Mouse (Mus musculus) intestine, embryonic 16.5 days (tissue): ENCODE data around the gene Garnl3. TPM values are rescaled to one million over a fixed set of nuclear protein-coding genes. Genes with fewer than 3 reads are reported as not detected.

ENCODE experiments used
- ATAC-seq: fragments of 200-750 bp; cut with Nextera tagmentation; 2 replicates; pipeline ENCODE4 v1.8.0; 2017; ENCODE audit warnings: moderate TSS enrichment, moderate library complexity
- H3K27ac ChIP-seq: fragments of 300-500 bp; sonication (generic); 2 replicates; pipeline ENCODE4 v1.5.1; 2014; ENCODE audit warnings: mild to moderate bottlenecking, low read length
- H3K27me3 ChIP-seq: fragments of 300-500 bp; sonication (generic); replicated peaks from 2 replicates; pipeline ENCODE4 v1.6.1; 2014; ENCODE audit warnings: low read length, control low read depth, mixed read lengths; ENCODE audit not compliant: control insufficient read depth, insufficient read depth
- H3K36me3 ChIP-seq: fragments of 300-500 bp; sonication (generic); 2 replicates; pipeline ENCODE4 v1.6.1; 2014; ENCODE audit warnings: low read length, control low read depth; ENCODE audit not compliant: control insufficient read depth, insufficient read depth
- H3K4me1 ChIP-seq: fragments of 300-500 bp; sonication (generic); 2 replicates; pipeline ENCODE4 v1.6.1; 2014; ENCODE audit warnings: low read length, control low read depth, mixed read lengths; ENCODE audit not compliant: control insufficient read depth, insufficient read depth
- H3K4me2 ChIP-seq: fragments of 300-500 bp; sonication (generic); 2 replicates; pipeline ENCODE4 v1.6.1; 2014; ENCODE audit warnings: low read depth, low read length, control low read depth
- H3K4me3 ChIP-seq: fragments of 300-500 bp; sonication (generic); 2 replicates; pipeline ENCODE4 v1.5.1; 2014; ENCODE audit warnings: mild to moderate bottlenecking, low read length
- H3K9ac ChIP-seq: fragments of 300-500 bp; sonication (generic); 2 replicates; pipeline ENCODE4 v1.6.1; 2014; ENCODE audit warnings: low read depth, low read length
- H3K9me3 ChIP-seq: fragments of 300-500 bp; sonication (generic); 2 replicates; pipeline ENCODE4 v1.6.1; 2016; ENCODE audit warnings: low read length, control low read depth; ENCODE audit not compliant: control insufficient read depth
- WGBS: fragments of 180-500 bp; shearing (Covaris S2); extraction: QIAGEN DNeasy Blood & Tissue Kit; methylation state at CpG from one replicate; pipeline ENCODE4 v1.1.7; 2014; 5-methylcytosine and 5-hydroxymethylcytosine counted together
- polyA plus RNA-seq: library from polyadenylated mRNA; unstranded; fragments of >200 nt; fragmentation: Nextera tagmentation; extraction: Ambion mirVana; gene quantifications from 2 replicates; pipeline ENCODE4 v1.2.1, GENCODE M21; 2015

Garnl3 gene
- polyA plus RNA-seq, 1 experiment from 2014 or later = 10.2 TPM

DNA sequence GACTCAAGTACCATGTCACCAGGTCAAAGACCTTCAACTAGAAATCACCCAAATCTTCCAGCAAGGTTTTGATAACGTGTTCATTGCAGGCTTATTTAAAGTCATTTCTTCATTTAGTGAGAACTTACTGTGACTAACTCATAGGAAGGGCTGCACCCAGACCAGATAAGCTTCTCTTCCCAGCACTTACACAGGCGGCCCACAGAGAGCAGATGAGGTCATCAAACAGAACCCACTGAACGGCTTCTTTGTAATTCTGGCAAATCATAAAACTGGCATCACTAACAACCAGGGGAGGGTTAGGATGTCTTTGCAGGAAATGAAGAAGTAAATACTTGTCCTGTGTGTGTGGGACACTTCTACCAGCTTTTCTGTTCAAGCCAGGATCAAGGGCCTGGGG, 84.1 kb downstream of the Garnl3 start:
- WGBS = 37% methylated on average over 3 of the region's 3 CpGs
- Histone ChIP-seq H3K9ac (no peak overlapping the region), H3K9me3 (no peaks in the 10 kb centered on the region), H3K27me3 (no peaks in the 10 kb centered on the region), H3K4me1 (no peaks in the 10 kb centered on the region), H3K27ac (no peak overlapping the region), H3K4me3 (no peak overlapping the region), H3K36me3 (no peaks in the 10 kb centered on the region), H3K4me2 (no peak overlapping the region)
- ATAC-seq = no peak

DNA sequence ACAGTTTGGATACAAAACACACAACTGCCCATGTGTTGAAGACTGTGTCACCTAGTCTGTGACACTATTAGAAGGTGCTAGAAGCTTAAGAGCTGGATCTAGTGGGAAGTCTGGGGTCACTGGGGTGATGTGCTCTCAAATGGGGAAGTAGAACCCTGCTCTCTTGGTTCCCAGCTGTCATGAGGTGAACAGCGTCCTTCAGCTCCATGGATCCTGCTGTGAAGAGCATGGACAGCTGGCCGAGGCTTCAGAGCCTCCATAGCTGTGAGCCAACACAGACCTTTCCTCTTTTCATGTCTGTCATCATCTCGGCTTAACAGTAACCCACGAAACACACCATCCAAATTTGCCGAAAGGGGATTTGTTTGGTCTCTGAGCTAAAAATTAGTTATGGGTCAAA, 84.5 kb downstream of the Garnl3 start:
- H3K4me1 ChIP-seq = no peaks in the 10 kb centered on the region
- no peak overlapping the region for H3K9ac ChIP-seq
- H3K36me3 ChIP-seq = no peaks in the 10 kb centered on the region
- no peak for ATAC-seq
- 72% methylated on average over 5 of the region's 5 CpGs for WGBS
- H3K27me3 ChIP-seq = no peaks in the 10 kb centered on the region
- no peaks in the 10 kb centered on the region for H3K9me3 ChIP-seq
- no peak overlapping the region for H3K4me3 ChIP-seq
- no peak overlapping the region for H3K4me2 ChIP-seq
- no peak overlapping the region for H3K27ac ChIP-seq

DNA sequence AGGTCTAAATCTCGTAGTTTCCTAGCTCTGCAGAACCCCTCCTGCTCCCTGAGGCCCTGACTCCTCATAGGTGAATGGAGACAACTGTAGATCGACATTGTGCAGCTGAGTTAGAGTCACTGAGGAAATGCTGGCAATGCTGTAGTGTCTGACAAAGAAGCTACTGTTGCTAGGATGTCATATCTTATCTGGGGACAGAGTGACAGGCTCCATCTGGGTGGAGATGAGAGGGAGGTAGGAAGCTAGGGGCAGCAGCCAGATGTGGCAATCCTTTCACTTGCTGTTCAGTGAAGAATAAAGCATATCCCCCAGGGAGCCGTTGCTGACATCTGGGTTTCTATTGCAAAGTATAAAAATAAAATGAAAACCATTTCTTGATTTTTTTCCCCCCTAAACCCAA, 85.6 kb downstream of the Garnl3 start:
- no peak overlapping the region for H3K27ac ChIP-seq
- no peak overlapping the region for H3K4me2 ChIP-seq
- ATAC-seq = no peak
- H3K9me3 ChIP-seq = no peaks in the 10 kb centered on the region
- H3K36me3 ChIP-seq = no peaks in the 10 kb centered on the region
- WGBS = 65% methylated on average over 3 of the region's 3 CpGs
- H3K27me3 ChIP-seq = no peaks in the 10 kb centered on the region
- H3K9ac ChIP-seq = no peak overlapping the region
- no peak overlapping the region for H3K4me3 ChIP-seq
- no peaks in the 10 kb centered on the region for H3K4me1 ChIP-seq

DNA sequence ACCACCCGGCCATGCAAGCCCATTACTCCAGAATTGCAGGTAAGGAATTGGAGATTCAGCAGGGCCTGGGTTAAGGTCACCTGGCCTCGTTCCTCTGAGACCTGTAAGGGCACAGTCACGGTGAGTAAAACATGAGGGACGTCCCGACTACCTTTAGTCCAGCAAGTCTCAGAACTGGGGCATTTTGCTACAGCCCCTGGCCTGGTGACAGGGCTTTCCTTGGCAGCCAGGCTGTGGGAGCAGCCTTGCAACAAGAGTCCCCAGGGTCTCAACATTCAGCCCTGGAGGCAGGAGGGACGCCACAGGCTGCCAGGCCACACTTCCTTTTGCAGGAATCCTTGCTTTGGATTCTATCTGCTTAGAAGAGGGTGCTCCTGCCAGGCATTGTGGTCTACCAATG, 88.7 kb downstream of the Garnl3 start:
- 73% methylated on average over 6 of the region's 6 CpGs for WGBS
- H3K4me2 ChIP-seq = no peak overlapping the region
- H3K4me3 ChIP-seq = no peak overlapping the region
- no peaks in the 10 kb centered on the region for H3K9me3 ChIP-seq
- no peaks in the 10 kb centered on the region for H3K4me1 ChIP-seq
- no peaks in the 10 kb centered on the region for H3K27me3 ChIP-seq
- H3K36me3 ChIP-seq = no peaks in the 10 kb centered on the region
- no peak for ATAC-seq
- H3K27ac ChIP-seq = no peak overlapping the region
- no peak overlapping the region for H3K9ac ChIP-seq

DNA sequence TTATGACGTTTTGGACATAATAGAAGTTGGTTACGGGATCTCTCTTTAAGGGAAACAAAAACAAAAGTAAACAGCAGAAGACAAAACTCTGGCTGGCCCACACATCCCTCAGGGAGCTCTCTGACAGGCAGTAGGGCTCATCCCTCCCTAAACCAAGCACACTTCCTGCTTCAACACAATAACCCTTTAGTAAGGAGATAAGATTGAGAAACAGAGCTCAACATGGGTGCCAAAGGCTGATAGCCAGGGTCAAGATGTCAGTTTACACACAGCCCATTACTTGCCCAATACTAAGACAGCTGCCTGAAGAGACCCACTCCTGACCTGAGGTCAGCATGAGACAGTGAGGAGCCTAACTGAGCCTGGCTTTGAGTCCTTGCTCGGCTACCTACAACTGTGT, 89.9 kb downstream of the Garnl3 start:
- H3K27me3 ChIP-seq = no peaks in the 10 kb centered on the region
- WGBS = 32% methylated on average over 3 of the region's 3 CpGs
- no peaks in the 10 kb centered on the region for H3K9me3 ChIP-seq
- no peak overlapping the region for H3K4me2 ChIP-seq
- H3K27ac ChIP-seq = no peak overlapping the region
- ATAC-seq = no peak
- no peaks in the 10 kb centered on the region for H3K4me1 ChIP-seq
- no peak overlapping the region for H3K9ac ChIP-seq
- no peaks in the 10 kb centered on the region for H3K36me3 ChIP-seq
- no peak overlapping the region for H3K4me3 ChIP-seq

DNA sequence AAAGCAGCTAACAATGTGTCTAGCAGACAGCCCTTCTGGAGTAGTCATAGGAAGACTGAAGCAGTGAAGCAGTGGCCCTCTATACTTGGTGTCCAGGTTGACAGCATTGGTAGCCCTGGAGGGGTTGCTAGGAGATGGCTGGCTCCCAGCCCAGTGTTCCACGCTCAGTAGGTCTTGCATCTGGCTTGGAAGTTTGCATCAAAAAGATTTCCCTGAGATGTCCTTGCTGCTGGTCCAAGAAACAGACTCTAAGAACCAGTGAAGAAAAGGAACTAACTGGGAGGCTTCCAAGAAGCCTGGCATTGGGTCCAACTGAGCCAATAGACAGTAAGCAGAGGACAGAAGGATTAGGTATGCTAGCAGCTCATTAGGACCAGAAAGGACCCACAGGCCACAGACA, 94.0 kb downstream of the Garnl3 start:
- Histone ChIP-seq H3K4me1 (no peaks in the 10 kb centered on the region), H3K9ac (no peak overlapping the region), H3K36me3 (no peaks in the 10 kb centered on the region), H3K27me3 (no peaks in the 10 kb centered on the region), H3K4me3 (no peak overlapping the region), H3K4me2 (no peak overlapping the region), H3K9me3 (no peaks in the 10 kb centered on the region), H3K27ac (no peak overlapping the region)
- 73% methylated on average over 1 of the region's 1 CpGs for WGBS
- no peak for ATAC-seq

DNA sequence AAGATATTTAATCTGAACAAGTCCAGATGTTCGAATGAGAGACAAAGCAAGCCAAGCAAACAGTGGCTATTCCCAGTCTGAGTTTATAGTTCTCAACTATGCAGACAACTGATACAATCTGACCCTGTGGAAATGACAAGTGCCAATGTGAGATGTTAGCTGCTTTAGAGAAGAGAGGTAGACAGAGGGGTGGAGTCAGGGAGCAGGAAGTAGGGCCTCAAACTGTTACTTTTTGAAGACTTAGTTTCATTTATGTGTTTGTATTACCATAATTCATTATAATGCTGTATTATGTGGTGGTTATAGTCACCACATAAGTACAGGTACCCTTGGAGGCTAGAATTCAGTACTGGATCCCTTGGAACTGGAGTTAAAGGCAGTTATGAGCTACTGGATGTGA, 96.2 kb downstream of the Garnl3 start:
- H3K27me3 ChIP-seq = no peaks in the 10 kb centered on the region
- no peaks in the 10 kb centered on the region for H3K36me3 ChIP-seq
- H3K9ac ChIP-seq = no peak overlapping the region
- no peak overlapping the region for H3K4me2 ChIP-seq
- WGBS = 63% methylated on average over 1 of the region's 1 CpGs
- no peak for ATAC-seq
- no peaks in the 10 kb centered on the region for H3K4me1 ChIP-seq
- no peak overlapping the region for H3K27ac ChIP-seq
- H3K4me3 ChIP-seq = no peak overlapping the region
- H3K9me3 ChIP-seq = no peaks in the 10 kb centered on the region

DNA sequence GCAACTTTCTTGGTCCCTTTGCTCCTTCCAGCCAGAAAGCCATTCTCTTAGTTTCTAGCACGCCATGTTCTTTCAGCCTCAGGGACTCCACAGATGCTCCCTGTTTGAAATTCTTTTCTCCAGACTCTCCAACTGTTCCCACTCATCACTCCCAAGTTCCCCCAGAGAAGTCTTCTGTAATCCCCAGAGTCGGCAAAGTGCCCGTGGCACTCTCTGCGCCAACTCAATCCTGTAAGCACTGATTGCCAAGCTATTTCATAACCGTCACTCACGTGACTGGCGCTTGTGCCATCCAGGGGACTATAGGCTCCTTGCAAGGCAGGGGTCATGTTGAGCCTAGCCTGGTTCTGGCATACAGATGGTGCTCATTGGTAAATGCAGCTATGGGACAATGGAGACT, 98.2 kb downstream of the Garnl3 start:
- Histone ChIP-seq H3K36me3 (no peaks in the 10 kb centered on the region), H3K27me3 (no peaks in the 10 kb centered on the region), H3K4me1 (no peaks in the 10 kb centered on the region), H3K4me3 (no peak overlapping the region), H3K27ac (no peak overlapping the region), H3K4me2 (no peak overlapping the region), H3K9ac (no peak overlapping the region), H3K9me3 (no peaks in the 10 kb centered on the region)
- WGBS = 97% methylated on average over 7 of the region's 7 CpGs
- ATAC-seq = no peak

DNA sequence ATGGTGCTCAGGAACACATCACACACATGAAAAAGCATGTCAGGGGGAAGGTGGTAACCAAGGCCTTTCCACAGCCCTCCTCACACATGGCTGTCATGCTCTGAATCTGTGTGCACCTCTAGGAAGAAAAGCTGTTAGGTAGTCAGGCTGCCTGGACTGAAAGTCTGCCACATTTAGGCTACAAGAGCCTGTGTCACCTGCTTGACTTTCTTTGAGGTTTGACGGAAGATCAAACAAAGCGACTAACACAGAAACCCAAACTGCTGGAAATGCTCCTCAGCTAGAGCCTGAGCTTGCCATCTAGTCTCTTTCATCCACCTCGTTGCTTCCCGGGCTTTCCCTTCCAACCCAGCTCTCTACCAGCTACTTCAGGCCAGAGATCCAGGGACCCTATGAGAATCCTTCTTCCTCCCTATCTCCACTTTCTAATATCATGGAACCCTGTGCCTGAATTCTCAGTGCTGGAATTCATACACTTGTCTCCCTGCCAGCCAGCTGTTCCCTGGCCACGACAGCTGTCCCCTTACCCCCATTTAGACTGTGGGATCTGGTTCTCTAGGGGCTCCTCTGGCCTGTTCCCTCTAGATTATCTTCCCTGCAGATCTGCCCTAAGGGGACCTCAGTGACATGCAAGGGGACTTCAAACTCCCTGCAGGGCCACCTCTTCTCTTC, 98.9 kb downstream of the Garnl3 start:
- H3K9me3 ChIP-seq = no peaks in the 10 kb centered on the region
- ATAC-seq = no peak
- WGBS = 92% methylated on average over 5 of the region's 5 CpGs

DNA sequence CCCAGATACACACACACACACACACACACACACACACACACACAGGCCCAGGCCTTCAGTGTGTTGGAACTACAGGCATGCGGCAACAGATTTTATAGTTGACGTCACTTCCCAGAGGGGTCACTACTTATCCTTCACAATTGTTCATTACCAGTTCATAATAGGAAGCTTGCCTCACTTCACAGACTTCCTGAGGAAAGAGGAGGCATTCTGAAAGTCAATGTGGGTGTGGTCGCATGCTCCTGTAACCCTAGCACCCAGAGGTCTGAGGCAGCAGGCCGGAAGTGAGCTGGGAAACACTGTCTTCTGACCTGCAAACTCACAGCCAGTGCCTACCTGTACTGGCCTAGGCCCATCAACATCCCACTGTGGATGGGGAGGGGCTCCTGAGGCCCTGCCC, 106.4 kb downstream of the Garnl3 start:
- ATAC-seq = peak; percentile 40
- WGBS = 69% methylated on average over 4 of the region's 4 CpGs

More for the DNA sequence above, 98.9 kb downstream of the Garnl3 start:
- no peak overlapping the region for H3K9ac ChIP-seq
- H3K4me2 ChIP-seq = no peak overlapping the region
- H3K36me3 ChIP-seq = no peaks in the 10 kb centered on the region
- no peaks in the 10 kb centered on the region for H3K27me3 ChIP-seq
- no peaks in the 10 kb centered on the region for H3K4me1 ChIP-seq
- H3K4me3 ChIP-seq = no peak overlapping the region
- no peak overlapping the region for H3K27ac ChIP-seq

More for the DNA sequence above, 106.4 kb downstream of the Garnl3 start:
- Histone ChIP-seq H3K4me1 (no peaks in the 10 kb centered on the region), H3K36me3 (no peaks in the 10 kb centered on the region), H3K9ac (no peak overlapping the region), H3K27ac (no peak overlapping the region), H3K27me3 (no peaks in the 10 kb centered on the region), H3K9me3 (no peaks in the 10 kb centered on the region), H3K4me3 (no peak overlapping the region), H3K4me2 (no peak overlapping the region)
